Mouse (Mus musculus) splenic B cell, adult 2 months (primary cell): ENCODE results near the gene Chst3.
"Not testable (repeated sequence)": the region's sequence is repeated elsewhere in the genome, so short reads cannot be mapped to it uniquely, and the experiment has no call there.

Experiments
- DNase-seq: peaks from one replicate; pipeline ENCODE4 v3.0.0-alpha.2; 2011; ENCODE audit warnings: low read depth, low spot score
- H3K27me3 ChIP-seq: 2 replicates; pipeline ENCODE4 v1.6.1; 2012; ENCODE audit warnings: mild to moderate bottlenecking, low read length, moderate library complexity, mixed read lengths; ENCODE audit not compliant: control insufficient read depth, poor library complexity, insufficient read depth, severe bottlenecking
- H3K36me3 ChIP-seq: 2 replicates; pipeline ENCODE4 v1.6.1; 2012; ENCODE audit warnings: mild to moderate bottlenecking, low read length, moderate library complexity, mixed read lengths; ENCODE audit not compliant: control insufficient read depth, poor library complexity, insufficient read depth, severe bottlenecking

Chst3 gene

DNA sequence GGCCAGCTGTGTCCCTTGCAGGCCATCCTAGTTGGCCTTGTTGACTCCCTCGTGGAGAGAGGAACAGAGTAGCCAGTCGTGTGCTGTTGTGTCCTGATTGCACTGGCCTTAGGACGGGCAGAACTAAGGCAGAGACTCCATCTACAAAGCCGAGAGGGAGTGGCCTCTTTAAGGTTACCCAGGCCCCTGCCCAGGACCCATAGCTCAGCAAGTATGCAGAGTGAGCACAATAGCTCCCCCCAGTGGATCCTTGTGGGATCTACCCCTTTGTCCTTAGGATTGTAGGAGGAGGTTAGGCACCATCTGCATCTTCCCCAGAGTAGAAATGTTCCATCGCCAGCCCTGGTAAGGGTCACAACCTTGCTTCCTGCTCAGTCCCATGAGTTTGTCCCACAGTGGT is 27.5 kb upstream of the Chst3 start:
- no peaks in the 10 kb centered on the region for H3K36me3 ChIP-seq
- DNase-seq, result peak; percentile 83
- no peaks in the 10 kb centered on the region for H3K27me3 ChIP-seq

DNA sequence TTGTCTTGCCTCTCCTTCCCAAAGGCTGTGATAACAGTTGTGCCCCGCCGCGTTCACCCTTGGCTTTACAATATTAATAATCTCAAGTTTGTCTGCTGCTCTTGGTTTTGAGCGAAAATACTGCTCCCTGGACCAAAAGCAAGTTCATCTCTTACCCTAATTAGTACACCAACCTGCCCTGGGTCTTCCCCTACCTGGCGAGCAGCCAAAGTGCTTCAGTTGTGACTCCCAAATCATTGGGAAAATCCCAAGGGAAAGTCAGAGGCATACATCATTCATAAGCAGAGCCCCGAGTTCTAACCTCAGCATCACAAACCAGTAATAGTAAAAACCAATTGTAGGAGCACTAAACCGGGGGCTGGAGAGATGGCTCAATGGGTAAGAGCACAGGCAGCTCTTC is 26.6 kb upstream of the Chst3 start:
- Histone ChIP-seq H3K36me3 (no peaks in the 10 kb centered on the region), H3K27me3 (no peaks in the 10 kb centered on the region)
- no peak for DNase-seq

DNA sequence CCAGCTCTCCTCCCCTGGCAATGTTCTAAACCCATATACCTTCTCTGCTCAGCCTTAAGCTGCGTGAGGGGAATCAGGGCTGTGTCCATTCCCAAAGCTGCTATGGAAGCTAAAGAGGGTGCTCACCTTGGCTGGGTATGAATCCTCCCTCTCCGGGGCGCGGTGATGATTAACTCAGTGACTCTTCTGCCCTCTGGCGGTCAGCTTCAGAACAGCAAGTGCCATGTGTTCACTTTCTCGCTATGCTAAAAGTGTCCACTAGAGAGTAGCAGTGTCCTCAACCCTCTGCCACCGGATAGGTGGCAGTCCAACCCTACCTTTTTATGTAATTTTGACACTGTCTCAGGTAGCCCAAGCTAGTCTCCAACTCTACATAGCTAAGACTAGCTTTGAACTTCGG is 26.0 kb upstream of the Chst3 start:
- Histone ChIP-seq H3K27me3 (no peaks in the 10 kb centered on the region), H3K36me3 (no peaks in the 10 kb centered on the region)
- peak; percentile 96 for DNase-seq

DNA sequence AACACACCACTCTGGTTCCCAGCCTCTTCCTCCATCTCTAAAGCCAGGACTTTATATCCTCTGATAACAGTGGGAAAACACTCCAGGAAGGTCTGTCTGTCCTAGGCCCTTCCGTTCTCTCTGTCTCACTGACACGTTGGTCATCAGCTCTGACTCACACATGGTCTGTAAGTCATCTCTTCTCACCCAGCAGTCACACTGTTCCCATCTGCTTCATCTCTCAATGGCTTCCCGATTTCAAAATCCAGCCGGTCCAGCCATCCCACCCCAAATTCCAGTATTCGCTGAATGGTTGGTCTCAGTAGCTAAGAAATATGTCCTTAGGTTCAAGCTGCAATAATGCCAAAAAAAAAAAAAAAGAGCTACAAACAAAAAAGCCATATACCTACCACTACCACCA is 24.9 kb upstream of the Chst3 start:
- no peaks in the 10 kb centered on the region for H3K36me3 ChIP-seq
- H3K27me3 ChIP-seq, result no peaks in the 10 kb centered on the region
- DNase-seq, result no peak

DNA sequence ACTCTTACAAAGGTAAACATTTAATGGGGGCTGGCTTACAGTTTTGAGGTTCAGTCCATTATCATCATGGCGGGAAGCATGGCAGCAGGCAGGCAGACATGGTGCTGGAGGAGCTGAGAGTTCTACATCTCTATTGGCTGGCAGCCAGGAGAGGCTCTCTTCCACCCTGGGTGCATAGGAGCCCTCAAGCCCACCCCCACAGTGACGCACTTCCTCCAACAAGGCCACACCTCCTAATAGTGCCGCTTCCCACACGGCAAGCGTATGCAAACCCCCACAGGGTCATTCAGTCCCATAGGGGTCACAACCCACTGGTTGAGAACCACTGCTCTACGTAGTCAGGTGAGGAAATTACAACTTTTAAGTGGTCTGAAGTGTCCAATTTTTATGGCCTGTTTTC is 21.4 kb upstream of the Chst3 start:
- H3K27me3 ChIP-seq, result no peaks in the 10 kb centered on the region
- H3K36me3 ChIP-seq, result no peaks in the 10 kb centered on the region
- no peak for DNase-seq

DNA sequence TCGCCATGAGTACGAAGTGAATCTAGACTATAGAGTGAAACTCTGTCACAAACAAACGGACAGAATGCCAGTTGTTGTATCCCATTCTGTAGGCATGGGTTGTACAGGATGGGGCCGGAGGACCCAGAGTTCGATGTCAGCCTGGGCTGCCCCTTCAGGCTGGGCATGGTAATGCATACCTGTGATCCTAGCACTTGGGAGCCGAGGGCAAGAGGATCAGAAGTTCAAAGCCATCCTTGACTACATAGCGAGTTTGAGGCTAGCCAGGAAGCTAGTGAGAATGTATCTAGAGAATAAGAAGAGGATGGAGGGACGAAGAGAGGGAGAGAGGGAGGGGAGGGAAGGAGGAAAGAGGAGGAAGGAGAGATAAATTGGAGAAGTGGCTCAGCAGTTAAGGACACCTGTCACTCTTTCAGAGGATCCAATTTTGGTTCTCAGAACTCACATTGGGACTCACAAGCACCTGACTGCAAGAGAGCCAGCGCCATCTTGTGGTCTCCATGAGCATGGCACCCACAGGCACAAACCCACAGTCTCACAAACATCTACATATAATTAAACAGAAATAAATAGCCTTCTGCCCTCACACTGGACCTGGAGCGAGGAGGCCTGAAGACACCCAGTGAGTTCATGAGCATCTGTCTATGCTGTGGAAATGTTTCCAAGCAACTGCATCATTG is 18.6 kb upstream of the Chst3 start:
- no peaks in the 10 kb centered on the region for H3K36me3 ChIP-seq
- DNase-seq, result peak; percentile 91
- no peaks in the 10 kb centered on the region for H3K27me3 ChIP-seq

DNA sequence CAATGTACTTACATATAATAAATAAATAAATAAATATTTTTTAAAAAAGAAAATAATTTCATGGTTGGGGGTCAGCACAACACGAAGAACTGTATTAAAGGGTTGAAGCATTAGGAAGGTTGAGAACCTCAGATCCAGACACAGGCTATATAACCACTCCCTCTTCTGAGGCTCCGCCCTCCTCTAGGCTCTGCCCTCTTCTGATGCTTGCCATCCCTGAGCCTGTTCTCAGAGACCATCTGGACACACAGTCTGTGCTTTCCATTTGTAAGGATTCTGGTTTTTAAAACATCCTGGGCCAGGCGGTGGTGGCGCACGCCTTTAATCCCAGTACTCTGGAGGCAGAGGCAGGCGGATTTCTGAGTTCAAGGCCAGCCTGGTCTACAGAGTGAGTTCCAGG is 16.8 kb upstream of the Chst3 start:
- not testable (repeated sequence) for H3K27me3 ChIP-seq, H3K36me3 ChIP-seq, DNase-seq

DNA sequence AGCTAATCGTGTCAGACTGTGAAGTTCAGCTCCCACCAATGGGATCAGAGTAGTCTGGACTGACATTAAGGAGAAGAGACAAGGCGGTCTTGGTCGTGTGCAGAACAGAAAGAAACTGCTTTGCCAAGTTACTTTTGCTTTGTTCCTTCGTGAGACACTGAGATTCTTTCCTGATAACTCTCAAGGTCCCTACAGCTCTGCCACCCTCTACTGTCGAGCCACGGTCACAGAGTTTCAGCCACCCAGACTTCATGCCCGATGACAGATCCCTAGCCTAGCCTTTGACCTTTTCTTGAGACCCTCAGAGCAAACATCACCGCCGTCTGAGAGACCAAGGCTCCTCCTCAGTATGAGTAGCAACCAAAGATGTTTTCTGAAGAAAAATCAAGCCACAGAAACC is 14.9 kb upstream of the Chst3 start:
- DNase-seq, result peak; percentile 59
- H3K27me3 ChIP-seq, result no peaks in the 10 kb centered on the region
- H3K36me3 ChIP-seq, result no peaks in the 10 kb centered on the region

DNA sequence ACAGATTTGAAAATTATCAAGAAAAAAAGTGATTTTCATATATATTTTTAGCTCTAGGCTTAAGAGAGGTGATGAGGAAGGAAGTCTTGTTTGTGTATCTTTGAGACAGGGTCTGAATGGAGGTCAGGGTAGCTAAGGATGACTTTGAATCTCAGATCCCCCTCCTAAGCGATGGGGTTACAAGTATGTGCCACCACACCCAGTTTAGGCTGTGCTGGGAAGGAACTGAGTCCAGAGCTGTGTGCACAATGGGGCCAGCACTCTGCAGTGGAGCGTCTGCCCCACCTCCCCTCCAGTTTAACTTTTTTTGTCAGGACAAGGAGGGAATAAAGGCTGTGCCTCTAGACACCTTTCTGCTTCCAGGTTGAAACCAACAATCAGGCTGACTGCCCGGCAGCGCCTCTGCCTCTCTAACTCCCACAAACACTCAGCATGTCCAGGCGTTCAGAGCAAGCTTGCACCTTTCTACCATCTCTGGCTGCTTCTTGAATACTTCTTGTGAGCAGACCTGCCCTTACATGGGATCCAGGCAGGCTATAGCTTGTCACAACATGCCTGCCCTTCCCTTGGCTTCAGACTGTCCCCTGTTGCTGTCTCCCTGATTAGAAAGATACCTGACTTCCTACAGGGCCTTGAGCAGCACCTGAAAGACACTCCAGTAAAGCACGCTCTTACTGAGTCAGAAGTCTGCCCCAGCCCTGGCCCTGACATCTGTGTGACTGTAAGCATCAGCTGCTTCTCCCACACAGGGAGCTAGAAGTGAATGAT is 11.4 kb upstream of the Chst3 start:
- DNase-seq, result peak; percentile 54
- no peaks in the 10 kb centered on the region for H3K36me3 ChIP-seq
- H3K27me3 ChIP-seq, result no peaks in the 10 kb centered on the region

DNA sequence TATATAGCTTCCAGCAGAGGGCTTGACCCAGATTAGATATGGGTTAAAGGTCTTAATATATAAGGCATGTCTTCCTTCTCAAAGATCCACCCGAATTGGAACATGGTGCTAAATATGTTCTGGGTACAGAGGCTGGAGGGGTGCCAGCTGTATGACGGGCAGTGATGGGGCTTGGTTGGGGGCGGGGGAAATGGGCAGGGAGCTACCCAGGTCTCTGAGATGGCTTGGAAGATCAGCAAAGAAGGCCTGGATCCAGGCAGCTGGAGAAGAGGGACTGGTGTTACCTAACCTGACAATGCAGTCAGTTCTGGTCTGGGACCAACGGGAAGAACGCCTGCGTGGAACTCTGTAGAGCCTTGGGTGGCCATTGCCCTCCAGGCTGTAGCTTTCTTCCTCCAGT is 10.1 kb upstream of the Chst3 start:
- no peaks in the 10 kb centered on the region for H3K36me3 ChIP-seq
- DNase-seq, result no peak
- H3K27me3 ChIP-seq, result no peaks in the 10 kb centered on the region

DNA sequence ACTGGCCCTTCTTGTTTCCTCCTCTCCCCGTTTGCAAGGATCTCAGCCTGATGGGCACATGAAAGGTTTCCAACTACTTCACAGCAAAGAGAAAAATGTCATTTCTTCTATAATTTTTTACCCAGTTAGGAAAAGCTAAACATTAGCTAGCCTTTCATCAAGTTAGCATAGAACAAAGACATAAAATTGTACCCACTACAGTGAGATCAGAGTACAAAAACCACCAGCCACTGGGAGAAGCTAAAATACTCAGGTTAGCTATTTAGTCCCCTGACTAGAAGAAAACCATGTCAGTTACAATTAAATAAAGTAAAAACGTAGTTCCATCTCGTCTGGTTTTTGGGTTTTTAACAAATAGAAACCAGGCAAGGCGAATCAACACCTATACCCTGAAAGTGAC is 8.6 kb upstream of the Chst3 start:
- Histone ChIP-seq H3K36me3 (peaks cover 2% of the 10 kb centered on the region; the same call in 1 of the 2 replicates), H3K27me3 (no peaks in the 10 kb centered on the region)
- DNase-seq, result no peak

DNA sequence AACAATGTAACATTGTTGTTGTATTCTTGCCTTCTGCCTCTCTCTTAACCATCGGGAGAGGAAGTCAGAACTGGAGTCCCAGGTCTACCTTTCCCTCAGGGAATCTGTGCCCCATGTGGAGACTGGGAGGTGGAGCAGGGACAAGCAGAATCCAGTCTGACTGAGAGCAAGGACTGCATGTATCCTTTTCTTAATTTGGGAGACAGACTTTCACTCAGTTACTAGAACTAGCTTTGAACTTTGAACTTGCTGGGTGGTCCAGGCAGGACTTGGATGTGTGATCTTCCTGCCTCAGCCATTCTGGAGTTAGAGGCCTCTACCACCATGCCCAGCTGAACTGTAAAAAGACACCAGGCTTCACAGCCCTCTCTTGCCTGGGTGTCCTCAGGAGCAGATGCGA is 5.5 kb upstream of the Chst3 start:
- DNase-seq, result no peak
- Histone ChIP-seq H3K27me3 (no peaks in the 10 kb centered on the region), H3K36me3 (peaks cover 2% of the 10 kb centered on the region; the same call in 1 of the 2 replicates)

DNA sequence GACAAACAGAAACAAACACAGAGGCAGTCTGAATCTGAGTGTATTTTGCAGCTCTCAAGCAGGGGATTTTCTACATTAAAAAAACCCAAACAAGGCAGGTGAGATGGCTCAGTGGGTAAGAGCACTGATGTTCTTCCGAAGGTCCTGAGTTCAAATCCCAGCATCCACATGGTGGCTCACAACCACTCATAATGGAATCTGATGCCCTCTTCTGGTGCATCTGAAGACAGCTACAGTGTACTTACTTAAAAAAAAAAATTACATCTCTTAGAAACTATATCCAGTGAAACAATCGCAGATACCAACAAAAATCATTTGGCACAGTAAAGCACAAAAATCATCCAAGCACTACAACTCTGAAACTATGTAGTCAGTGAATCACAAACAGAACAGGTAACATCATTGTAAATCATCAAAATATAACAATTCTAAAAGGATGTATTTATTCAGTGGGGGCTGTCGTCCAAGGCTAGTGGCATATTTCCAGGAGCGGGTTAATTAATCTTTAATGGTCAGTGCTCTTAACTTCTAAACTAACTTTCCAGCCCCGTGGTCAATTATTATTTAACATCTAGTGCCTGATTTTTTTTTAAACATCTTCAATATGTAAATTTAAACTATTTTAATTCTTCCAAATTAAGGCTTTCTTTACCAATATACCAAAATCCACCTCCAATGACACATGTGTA is 2.7 kb upstream of the Chst3 start:
- H3K27me3 ChIP-seq, H3K36me3 ChIP-seq, DNase-seq: not testable (repeated sequence)

DNA sequence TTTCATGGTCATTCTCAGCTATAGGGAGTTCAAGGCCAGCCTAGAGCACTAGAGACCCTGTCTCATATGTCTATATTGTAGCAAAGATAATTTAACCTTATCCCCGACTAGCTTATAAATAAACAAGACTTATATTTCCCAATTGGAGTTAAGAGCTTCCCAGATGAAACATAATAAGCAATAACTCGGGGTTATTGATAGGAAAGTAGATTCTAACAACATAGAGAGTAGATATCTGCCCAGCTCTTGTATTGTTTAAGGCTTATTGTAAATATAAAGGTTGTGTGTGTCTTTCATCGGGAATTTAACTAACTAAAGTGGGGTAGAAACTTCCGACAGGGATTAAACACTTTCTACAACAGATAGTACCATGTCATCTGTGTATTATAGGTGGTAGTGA is 1.5 kb upstream of the Chst3 start:
- Histone ChIP-seq H3K36me3 (peaks cover 5% of the 10 kb centered on the region; the same call in 1 of the 2 replicates), H3K27me3 (no peaks in the 10 kb centered on the region)
- DNase-seq, result no peak

DNA sequence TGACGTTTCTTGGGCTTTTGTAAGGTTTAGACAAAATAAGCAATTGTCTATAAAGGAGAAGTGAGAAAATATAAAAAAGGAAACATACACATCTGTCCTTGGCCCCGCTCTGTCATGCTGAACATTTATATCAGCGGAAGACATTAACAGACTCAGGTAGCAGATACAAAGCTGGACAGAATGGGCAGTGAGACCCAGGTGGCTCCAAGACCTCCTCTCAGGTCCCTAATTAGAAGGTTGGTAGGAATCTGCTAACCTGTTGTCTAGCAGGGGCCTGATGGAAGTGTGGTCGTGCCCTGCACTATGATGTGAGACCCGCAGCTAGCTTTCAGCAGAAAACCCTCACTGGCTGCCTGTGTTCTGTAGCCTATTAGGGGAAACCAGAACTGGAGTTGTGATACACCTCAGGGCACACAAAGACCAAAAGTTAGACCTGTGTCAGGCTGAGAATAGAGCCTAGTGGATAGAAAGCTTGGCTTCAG is 1.0 kb upstream of the Chst3 start:
- Histone ChIP-seq H3K36me3 (peaks cover 5% of the 10 kb centered on the region; the same call in 1 of the 2 replicates), H3K27me3 (no peaks in the 10 kb centered on the region)
- DNase-seq, result peak; percentile 80
